Mouse (Mus musculus): ENCODE measurements at regions not wholly inside any gene's neighbourhood (a gene's known extent, or its start where the extent isn't known, plus 50 kb on each side); places are given as distances from the start of the nearest gene placed in this dataset.

DNA sequence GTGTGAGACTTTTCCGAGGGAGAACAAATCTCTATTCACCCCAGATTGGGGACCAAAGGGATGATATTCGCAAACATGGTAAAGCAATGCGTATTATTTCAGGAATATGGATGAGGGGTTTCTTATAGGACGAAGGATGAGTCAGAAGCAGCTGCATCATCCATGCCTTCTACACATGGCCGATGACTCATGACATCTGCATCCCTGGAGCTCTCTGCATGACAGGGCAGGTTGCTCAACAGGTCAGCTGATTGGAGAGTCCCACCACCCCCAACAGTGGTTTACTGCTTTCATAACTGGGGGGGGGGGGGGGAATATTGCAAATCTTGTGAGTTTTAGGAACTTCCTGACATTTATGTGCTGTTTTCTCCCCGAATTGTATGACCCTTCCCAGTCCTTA, 50.3 kb upstream of the Pias1 start:
- no peak for DNase-seq

All from gastrocnemius, postnatal 25 days (tissue).